Mouse (Mus musculus) forelimb bud, embryonic 11.5 days (tissue): ENCODE data around the gene Cct2.
"Not testable (repeated sequence)": the region's sequence is repeated elsewhere in the genome, so short reads cannot be mapped to it uniquely, and the experiment has no call there.

Experiments
- DNase-seq: peaks from one replicate; pipeline ENCODE4 v3.0.0-alpha.2; 2012; ENCODE audit warnings: low read depth, low spot score

The Cct2 gene

DNA sequence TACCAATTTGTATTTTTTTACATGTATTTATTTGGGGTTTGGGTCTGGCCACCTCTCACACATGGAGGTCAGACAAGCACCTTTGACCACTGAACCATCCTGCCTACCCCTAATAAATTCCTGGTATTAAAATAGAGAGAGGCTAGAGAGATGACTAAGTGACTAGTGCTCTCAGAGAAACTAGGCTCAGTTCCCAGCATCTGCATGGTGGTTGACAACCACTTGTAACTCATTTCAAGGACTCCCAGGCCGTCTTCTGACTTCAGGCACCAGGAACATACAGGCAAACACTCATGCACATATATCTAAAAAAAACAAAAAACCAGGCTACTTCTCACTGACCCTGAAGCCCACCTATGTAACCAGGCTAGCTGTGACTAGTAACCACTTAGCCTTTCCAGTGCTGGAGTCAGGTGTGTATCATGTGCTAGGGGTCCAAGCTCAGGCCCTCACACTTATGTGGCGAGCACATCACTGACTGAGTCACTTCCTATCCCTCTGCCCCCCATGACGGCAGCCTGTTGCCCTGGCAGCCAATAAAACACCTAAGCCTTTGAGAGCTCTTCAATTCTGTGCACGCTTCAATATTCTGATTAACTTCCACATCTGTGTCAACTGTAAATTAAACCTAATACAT is 13.5 kb downstream of the Cct2 start:
- no peak for DNase-seq

DNA sequence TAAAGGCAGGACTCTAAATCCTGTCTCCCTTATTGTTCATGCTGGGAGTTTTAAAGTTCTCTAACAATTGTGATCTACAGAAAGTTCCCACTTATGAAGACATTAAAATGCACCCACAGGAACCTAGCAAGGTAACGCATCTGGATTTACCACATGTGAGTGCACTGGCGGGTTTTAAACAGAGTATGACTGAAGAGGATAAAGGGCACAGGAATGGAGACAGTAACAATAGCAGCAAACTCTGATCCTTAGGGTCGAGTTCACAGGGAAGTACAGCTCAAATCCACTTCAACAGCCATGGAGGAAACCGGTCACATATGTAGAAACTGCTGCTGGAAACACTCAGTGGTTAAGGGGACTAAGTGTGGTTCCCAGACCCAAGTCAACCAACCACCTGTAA is 14.4 kb downstream of the Cct2 start:
- no peak for DNase-seq

DNA sequence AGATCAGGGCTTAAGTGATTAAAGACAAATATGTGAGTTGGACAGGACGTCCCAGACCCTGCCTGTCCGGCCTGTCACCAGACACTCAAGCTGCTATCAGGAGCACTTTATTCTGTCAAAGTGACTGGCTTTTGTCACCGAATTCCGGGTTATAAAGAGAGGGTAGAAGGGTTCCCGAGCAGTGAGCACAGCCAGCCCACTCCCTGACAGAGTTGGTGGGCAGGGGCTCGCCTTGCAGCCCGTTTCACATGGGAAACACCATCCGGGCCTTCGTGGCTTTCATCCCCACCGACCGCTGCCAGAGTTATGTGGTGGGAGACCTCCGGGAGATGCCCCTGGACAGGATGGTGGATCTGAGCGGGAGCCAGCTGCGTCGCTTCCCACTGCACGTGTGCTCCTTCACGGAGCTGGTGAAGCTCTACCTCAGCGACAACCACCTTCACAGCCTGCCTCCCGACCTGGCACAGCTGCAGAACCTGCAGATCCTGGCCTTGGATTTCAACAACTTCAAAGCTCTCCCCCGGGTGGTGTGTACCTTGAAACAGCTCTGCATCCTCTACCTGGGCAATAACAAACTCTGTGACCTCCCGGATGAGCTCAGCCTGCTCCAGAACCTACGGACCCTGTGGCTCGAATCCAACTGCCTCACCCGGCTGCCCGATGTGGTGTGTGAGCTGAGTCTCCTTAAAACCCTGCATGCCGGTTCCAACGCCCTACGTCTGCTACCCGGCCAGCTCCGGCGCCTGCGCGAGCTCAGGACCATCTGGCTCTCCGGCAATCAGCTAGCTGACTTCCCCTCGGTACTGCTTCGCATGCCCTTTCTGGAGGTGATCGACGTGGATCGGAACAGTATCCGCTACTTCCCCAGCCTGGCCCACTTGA is 18.2 kb downstream of the Cct2 start, which contains the start of gene Lrrc10:
Lrrc10 (plus strand) TSS at position 167 of the 882 bp plus-strand sequence.
- DNase-seq, result no peak

DNA sequence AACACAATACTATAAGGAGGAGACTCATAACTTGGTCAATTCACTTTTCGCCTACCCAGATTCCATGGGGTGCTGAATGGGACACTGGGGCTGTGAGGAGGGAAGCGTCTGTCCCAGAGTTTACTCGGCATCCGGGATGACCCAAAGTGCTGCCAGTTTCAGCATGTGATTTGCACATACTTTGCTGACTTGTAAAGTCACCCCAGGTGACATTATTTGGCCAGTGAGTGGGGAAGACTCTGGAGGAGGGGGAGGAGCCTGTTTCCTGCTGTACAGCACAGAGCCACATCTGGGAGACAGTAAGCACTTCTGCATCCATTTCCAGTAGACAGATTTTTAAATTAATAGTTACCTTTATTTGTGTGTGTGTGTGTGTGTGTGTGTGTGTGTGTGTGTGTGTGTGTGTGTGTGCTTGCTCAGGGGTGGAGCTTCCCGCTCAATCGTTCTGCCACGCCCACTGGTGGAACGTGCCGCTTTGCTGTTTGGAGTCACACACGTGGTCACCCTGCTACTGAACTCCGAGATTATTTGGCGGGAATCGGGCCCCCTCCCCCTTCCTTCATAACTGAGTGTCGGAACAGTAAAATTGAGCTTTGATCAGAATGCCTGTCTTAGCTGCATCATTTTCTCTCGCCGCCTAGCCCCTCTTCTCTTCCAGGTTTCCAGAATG is 20.0 kb downstream of the Cct2 start:
- DNase-seq, result not testable (repeated sequence)

DNA sequence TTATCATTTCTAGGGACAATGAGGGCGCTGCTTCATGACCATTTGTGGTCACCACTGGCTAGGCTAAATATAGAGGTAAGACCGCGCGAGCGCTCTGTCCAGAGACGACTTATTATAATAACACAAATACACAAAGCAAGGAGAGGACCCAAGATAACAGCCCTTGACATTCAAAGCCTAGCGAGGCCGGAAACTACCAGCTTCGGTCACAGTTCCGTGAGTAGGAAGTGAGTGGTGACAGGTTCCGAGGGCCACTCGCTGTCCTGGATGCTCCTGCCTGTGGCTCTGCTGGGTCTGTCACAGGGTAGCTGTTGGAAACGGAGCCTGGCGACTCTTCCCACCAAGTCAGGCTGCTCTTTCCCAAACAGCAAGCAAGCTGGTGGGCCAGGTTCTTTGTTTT is 21.3 kb downstream of the Cct2 start:
- DNase-seq, result no peak

DNA sequence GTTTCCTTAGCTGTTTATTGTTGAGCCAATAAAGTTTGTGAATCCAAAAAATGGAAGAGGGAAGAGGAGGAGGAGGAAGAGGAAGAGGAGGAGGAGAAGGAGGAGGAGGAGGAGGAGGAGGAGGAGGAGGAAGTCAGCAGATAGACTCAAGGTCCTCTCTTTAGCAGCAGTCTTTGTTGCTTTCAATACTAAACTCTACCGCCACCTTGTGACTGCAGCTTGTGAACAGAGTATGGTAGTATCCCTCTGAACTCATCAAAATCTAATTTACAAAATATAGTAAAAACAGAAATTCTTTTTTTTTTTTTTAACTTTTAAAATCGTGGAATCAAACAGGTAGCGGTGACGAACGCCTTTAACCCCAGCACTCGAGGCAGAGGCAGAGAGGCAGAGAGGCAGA is 23.3 kb downstream of the Cct2 start:
- no peak for DNase-seq

DNA sequence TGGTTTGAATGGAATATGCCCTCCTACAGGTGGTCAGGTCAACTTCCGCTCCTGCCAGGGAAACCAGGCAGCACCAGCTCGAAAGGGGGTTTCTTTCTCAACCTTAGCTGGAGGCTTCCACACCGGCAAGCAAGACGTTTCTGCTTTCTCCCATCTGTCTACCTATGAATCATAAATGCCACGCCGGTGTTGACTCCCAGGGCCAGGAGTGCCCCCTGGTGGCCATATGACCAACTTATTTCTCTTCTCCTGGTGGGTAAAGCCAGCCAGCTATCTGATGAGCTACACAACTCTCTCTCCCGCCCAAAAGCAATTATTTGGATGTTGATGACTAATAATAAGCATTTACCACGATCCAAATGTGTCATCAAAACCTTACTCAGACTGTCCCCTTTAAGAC is 29.8 kb downstream of the Cct2 start:
- peak; percentile 82 for DNase-seq

DNA sequence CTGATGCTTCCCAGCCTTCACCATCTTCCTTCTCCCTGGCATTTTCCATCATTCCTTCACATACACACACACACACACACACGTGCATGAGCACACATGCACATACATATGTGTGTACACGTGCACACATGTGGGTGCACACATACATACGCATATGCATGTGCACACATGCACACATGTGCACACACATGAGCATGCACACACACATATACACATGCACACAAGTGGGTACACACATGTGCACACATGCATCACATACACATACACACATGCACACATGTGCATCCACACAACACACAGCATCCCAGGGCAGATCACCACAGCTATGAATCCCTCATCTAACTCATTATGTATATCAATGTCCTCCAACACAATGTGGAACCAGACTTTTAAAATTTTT is 32.5 kb downstream of the Cct2 start:
- DNase-seq, result no peak

DNA sequence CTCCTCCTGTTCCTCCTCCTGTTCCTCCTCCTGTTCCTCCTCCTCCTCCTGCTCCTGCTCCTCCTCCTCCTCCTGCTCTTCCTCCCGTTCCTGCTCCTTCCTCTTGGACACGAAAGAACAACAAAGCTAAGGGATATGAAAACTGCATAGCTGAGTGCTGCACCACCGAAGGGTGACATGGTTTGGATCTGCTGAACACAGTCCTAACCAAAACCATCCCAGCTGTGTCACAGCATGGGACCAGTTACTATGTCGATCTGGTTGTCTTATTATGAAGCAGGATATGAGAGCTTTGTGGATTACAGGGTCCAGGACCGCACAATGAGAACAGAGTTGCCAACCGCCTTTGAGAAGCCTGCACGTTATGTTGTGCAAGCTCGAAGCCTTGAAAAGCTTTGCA is 37.4 kb downstream of the Cct2 start:
- no peak for DNase-seq

DNA sequence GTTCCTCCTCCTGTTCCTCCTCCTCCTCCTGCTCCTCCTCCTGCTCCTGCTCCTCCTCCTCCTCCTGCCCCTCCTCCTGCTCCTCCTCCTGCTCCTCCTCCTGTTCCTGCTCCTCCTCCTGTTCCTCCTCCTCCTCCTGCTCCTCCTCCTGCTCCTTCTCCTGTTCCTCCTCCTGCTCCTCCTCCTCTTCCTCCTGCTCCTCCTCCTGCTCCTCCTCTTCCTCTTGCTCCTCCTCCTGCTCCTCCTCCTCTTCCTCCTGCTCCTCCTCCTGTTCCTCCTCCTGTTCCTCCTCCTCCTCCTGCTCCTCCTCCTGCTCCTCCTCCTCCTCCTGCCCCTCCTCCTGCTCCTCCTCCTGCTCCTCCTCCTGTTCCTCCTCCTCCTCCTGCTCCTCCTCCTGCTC is 37.8 kb downstream of the Cct2 start:
- not testable (repeated sequence) for DNase-seq

DNA sequence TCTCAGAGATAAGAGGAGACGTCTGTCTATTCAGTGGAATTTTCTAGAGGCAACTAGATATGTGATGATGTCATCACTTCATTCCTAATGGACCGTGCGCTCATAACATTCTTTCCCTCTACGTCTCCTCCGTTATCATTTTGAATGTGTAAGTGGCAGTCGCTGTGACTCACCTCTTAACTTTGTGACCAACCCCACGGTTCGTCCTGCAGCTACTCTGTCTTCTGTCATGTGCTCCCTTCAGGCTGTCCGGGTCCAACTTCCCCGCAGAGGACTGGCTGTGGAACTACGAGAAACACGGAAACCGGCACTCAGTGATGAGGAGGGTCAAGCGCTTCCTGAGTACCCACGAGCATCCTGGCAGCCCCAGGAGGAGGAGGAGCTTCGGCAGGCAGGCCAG is 39.9 kb downstream of the Cct2 start:
- DNase-seq, result no peak

DNA sequence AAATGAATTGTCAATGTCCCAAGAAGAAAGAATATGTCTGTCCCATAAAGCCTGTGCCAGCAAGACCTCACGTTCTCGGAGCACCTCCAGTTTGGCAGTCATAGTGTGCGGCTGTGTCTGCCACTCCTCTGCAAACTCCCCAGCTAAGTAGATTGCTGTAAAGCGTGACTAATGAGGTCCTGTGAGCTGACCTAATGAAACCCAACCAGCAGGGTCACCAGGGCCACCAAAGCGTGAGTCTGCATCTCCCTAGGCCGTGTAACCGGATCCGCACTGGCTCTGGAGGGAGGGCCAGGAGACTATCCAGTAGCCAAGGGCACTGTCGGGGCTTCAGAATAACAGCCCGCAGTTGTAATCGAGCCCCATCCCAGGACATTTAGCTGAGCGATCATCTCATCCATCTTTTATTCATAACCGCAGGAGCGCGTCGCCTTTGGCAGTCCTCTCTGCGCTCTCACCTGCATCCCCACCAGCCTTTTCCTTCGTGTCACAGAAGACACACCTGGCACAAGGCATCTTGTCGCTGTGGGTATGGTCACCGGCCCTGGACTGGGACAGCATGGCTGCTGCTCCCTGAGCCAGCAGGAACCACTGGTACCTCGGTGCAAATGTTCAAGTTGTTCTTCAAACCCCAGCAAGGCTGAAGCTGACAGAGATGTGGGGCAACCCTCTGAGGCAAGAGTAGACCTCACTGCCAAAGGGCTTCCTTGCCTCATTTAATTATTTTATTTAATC is 42.4 kb downstream of the Cct2 start:
- DNase-seq, result peak; percentile 80

DNA sequence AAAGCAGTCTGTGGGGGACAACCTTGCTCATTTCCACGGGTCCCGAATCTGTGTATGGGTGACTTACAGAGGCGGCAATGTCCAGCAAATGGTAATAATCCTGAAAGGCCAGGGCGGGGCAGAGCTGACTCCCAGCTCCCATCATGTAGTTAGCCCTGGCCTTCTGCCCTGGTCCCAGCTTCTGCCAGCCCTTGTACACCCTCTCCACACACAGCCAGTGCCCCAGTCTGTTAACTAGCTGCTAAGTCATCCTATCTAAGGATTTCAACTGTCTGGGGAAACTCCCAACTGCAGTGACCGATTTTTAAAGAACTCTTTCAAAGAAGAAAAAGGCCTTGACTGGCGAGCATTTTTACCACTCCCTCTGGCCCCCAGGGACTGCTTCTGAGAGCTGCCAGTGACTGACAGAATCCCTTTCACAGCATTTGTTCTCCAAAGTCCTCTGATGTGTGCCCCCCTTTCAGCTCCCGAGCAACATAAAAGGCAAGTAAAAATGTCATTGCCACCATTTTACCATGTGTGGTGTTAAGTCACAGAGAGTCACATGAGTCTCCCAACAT is 45.3 kb downstream of the Cct2 start:
- no peak for DNase-seq

DNA sequence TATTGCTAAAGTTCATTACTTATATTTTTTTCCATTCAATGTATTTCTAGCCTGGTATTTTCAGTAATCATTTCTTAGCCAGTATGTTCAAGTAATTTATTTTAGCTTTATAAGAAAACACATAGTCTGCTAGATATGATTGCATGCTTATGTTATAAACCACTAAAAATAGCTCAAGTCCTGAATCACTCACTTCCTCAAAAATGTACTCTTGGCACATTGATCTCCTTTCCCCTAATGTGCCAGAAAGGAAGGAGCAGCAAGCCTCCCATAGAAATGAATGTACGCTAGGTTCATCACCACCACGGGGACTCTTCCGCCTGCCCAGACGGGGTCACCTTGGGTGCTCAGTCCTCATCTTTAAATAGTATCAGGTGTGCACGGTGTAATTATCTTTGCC is 49.0 kb downstream of the Cct2 start:
- DNase-seq, result no peak

DNA sequence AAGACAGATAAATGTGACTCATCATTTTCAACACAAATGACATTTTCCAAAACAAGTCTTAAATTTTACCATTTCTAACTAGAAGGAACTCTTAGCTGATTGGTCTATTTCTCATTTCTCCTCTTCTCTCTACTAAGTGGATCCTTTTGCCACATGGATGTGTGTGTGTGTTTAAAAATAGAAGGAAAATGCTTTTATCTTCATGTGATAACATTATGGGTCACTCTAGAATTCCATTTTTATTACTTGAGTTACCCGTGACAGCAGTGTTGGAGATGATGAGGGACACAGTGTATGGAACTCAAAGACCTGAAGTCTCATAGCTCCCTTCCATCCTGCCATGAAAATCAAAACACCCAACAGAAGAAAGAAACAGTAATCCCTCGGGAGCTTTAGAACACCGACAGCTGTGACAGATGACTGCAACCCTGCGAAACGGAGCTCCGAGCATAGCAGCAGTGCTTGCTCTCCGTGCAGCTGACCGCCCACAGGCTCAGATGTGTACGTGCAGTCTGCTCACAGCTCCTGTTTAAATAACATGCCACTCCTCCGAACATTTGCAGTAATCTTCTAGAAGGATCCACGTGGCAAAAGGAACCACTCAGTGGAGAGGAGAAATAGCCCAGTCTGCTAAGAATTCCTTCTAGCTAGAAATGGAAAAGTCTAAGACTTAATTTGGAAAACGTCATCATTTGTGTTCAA is 49.8 kb downstream of the Cct2 start:
- DNase-seq, result peak; percentile 54

DNA sequence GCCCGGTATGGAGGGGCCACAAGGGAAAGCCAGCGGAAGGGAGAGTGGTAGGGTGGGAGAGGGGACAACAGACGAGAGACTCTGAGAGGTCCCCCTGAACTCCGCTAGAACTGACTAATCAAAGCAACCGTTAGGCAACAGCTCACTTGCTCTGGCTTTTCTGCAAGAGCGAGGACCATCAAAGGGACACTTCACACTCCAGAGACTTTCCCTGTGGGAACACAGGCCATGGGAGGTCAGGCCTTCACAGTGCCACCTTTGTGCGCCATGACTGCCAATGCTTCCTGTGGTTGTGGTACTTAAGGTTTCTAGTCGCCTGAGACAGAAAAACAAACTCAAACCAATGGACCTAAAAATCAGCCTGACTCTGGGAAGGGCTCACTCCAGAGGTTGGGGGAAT is 52.6 kb downstream of the Cct2 start:
- no peak for DNase-seq

DNA sequence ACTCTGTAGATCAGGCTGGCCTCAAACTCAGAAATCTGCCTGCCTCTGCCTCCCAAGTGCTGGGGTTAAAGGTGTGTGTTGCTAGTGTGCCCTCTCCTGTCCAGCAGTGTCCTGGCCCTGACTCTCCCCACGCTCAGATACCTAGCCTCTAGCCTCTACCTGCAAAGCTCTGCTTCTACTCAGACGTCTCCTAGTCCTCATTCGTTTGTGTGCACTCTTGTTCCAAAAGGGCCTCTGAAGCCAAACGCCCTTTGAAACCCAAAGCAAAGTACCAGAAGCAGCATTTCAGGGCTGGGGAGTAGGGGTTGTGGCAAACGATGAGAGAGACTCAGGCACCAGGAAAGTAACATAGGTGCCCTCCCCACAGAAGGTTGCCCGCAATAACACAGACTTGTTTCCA is 53.9 kb downstream of the Cct2 start:
- no peak for DNase-seq

DNA sequence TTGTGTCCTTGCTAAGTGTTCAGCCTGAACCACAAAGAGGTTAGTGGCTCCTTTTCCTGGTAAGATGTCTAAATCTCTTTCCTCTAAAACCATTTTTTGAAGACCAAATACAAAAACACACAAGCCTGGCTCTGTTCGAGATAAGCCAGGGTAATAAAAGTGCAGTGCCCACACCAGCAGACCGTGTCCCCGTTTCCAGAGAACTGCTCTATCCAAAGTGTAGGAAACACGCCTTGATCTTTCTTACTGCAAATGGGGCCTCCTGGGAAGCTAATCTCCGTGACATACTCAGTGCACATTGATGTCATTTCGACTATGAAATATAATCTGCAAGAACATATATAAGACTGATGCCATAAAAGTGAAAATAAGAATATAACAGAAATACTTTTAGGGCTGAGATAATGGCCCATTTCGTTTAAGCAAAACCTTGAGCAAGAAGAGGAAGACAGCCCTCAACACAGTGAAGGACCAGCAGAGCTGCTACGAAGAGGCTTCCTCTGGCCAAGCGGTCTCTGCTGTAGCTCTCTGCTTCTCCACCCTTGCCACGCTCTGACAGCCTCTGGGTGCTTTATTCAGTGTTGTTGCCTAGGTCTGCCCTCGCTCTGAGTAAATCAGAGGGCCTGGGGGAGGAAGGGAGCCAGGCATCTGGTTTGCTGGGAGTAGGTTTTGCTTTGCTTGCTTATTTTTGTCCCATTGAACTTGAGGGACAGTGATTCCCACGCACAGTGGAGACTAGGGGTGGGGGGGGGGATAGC is 57.7 kb downstream of the Cct2 start:
- no peak for DNase-seq

DNA sequence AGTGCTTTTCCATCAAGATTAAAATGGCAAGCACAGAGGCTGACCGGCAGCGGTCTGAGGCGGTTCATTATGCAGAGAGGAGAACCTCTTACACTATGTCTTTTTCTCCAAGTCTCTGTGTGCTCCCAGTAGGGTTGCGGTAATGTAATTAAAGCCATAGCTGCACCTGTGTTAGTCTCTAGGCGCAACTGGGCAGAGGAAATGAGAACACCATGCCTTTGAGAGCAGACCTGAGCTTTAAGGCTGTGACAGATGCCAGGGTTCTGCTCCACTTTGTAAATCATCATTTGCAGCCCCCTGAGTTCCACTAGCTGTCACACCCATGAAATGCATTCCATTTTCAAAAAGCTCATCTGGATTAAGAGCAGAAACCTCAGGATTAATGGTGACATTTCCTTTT is 58.9 kb downstream of the Cct2 start:
- peak; percentile 71 for DNase-seq
